Mouse (Mus musculus) cerebellum, postnatal 36 days (tissue): Measurements from ENCODE around the gene Ascc1.
"Not testable (repeated sequence)": the region's sequence is repeated elsewhere in the genome, so short reads cannot be mapped to it uniquely, and the experiment has no call there.

ENCODE experiments used
- DNase-seq, 2 experiments: peaks; one replicate each; pipeline ENCODE4 v3.0.0; 2021 to 2022; ENCODE audit warnings: mixed read lengths in 2 of 2

The Ascc1 gene

DNA sequence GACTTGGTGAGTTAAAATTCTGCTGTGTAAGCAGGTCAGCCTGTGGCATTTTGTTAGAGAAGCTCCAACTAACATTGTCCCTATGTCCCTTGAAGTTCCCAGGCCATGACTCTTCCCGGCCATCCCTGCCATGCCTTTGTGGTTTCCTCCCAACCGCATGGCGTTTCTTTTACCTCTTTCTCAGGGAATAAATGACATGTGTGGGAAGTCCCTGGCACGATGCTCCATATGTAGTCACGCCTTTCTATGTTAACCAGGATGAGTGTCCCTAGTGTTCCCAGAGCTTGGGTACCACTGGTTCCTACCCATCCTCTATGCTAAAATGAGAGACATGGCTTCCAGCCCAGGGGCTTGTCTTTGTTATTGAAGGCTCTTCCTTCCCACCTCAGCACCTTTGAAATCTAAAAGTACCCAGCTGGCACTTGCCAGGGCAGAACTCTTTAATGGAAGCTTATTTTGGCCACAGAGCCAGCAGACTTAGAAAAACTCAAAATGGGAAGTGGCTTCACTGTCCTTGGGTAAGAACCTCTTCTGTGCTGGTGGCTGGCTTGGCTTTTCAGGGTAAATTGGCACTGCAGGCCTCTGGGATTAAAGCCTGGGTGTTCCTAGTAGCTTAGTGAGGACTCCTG, 24.8 kb upstream of the Ascc1 start:
- DNase-seq, result no peak

DNA sequence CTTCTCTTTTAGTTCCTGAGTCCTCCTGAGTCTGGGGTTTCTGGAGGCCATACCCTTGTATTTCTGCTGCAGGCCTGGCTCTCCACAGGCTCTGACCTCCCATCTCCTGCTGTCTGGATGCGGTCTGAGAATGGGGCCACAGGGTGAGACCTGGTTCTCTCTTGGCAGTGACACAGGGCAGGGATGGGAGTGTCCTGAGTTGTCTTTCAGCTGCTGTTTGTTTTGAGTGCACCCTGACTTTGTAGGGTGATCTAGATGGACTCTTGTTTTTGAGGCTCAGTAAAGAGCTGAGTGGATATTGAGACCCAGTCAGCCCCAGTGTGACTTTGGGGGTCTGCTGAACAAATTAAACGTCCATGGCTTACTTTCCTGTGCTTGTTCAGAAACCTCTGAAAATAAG, 24.2 kb upstream of the Ascc1 start:
- no peak for DNase-seq

- no peak for DNase-seq
These were observed 23.5 kb upstream of the Ascc1 start for GRCm38 (mm10) chr10:59978873-59979743.

DNA sequence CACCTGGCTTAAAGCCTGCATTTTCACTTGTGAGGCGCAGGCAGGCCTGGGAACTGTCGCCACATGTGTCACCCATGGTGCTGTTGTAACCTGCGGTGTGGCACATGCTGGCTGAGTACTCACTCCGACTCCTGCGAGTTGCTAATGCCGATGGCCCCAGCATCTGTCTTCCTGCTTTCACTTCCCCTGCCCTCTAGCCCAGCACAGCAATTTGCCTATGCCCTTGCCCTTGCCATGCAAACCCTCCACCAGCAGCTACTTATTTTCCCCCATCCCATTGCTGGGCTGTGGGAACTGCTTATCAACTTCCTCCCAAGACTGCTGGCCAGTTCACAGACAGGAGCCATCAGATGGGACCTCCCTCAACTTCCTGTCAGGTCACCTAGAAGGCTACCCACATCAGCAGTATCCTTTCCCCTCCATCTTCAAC, 21.8 kb upstream of the Ascc1 start:
- DNase-seq, result no peak

DNA sequence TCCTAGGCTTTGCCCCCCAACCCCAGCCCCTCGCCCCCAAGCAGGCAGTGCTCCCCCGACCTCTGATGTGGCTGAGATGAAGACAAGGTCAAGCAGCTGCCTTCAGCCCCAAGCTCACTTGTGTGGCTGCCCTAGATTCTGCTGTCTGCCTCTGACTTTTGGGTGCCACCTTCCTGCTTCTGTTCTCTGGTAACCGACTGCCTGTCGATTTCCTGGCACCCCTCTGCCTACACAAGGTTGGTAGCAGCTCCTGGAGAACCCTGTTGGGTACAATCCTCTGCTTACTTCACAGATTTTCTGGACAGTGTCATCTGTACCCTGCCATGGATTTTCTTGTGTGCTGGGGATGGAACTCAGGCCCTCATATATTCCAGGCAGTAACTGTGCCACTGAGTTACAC, 21.3 kb upstream of the Ascc1 start:
- DNase-seq, result no peak

DNA sequence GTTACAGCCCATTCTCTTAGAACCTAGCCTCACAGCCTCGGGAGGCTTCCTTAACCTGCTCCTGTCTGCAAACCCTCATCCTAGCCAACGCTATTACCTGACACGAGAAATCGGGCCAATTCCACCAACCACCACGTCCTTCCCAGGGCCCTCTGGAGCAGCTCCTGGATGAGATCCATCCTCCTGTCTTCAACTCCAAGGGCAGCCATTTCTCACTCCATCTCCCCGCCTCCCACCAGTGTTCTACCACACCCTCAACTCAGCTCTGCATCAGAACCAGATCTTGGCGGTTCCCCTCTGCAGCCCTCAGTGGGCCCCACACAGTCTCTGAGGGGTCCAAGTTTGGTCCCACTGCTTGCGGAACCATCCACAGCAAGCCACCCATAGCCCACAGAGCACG, 20.8 kb upstream of the Ascc1 start:
- DNase-seq, result no peak

- no peak for DNase-seq
These were observed 20.2 kb upstream of the Ascc1 start for GRCm38 (mm10) chr10:59982379-59982873.

DNA sequence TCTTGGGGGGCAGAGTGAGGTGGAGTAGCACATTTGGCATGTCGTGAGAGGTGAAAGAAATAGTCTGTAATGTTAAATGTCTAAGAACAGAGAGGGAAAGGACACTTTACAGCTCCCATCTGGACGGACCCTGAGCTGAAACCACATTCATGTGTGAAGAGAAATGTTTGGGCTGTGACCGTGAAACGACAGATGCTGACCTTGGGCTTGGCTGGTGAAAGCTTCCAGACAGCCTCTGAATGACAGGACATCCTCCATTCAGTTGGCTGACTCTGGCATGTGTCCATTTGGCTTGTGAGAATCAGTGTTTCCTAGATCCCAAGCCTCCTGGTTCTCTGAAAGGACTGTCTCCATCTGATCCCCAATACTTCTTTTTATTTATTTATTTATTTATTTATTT, 14.6 kb upstream of the Ascc1 start:
- DNase-seq, result no peak

- no peak for DNase-seq
These were observed 12.2 kb upstream of the Ascc1 start for GRCm38 (mm10) chr10:59990393-59990792.

DNA sequence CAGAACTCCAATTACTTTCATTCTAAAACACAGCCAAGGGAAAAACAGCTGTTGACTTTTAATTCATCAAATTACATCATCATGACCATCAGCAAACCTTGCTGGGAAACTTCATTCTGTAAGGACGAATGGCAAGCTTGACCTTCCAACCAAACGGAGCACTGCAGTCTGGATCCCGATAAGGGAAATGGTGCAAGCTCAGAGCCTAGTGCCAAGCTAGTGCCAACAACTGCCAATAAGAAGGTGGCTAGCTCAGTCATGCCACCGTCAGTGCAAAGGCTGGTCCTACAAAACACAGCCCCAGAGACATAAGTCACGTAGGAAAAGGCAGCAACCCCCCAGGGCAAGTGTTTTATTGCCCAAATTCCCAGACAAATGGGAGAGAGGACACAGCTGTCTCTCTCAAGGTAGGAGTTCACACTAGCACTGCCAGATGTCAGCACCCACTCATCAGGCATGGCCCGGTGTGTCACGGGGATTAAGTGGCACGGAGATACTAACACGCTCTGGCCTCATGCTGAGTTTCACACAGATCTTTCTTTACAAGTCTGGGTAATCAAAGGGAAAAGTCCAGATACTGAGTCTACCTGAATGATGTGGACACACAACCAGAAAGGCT, 11.2 kb upstream of the Ascc1 start:
- no peak for DNase-seq

DNA sequence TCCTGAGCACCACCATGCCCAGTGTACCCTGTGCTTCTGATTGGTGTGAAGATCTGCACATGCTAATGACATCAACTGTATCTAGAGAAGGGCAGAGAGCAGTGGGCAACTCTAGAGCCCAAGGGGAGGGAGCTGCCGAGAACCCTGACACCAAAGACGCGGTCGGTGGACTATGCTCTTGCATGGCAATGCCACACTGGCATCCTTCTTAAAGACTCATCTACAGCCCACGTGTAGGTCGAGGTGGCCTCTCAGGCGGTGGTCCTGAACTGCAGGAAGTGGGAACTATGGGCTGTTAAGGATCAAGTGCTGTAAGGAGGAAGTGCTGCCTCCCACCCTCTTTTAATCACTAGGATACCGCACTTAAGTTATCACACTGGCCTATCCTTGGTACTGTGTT, 10.6 kb upstream of the Ascc1 start:
- DNase-seq, result no peak

DNA sequence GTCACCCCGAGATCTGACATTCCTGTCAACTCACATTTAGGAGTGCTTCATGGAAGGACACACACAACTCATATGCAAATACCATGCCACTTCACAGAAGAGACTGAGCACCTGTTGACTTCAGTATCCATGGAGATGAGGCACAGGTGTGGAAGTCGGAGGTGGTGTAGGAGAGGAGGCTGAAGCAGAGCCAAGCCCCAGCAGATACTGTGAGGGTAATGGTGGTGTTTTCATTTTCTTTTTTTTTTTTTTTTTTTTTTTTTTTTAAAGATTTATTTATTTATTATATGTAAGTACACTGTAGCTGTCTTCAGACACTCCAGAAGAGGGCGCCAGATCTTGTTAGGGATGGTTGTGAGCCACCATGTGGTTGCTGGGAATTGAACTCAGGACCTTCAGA, 8.8 kb upstream of the Ascc1 start:
- not testable (repeated sequence) for DNase-seq

DNA sequence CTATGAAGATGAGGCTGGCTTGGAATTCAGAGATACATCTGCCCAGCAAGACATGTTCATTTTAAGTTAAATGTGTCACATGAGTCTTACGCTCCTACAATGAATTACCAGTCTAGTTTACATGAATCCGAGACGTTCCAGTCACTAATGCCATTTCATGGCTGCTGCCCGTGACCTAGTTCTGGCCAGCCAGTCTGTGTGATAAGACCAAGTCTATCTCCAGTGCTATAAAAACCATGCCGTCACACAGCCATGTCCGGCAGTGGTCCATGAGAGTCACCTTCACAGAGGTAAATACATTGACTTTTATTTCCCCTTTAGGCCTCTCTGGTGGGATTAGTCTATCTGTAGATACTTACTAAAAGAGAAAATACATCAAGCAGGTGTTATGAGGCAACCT, 6.7 kb upstream of the Ascc1 start:
- no peak for DNase-seq

DNA sequence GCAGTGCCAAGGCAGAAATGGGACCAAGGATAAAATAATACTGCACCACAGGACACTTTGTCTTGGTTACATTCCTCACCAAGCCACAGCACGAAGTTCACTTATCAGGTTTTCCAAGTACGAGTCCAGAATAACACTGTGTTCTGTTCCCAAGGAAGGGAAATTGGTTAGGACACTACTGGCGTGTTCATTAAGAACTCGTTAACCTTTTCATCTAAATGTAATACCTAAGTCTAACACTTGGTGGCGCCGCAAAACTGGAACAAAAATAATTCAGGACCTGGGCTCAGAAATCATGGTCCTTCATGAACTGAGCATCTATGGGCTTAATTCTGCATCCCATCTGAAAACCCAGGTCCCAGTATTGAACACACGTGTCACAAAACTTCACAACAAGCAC, 5.0 kb upstream of the Ascc1 start:
- DNase-seq, result peak in 1 of 2 experiments; percentile 67

GRCm38 (mm10) chr10:59999057-59999456, 3.5 kb upstream of the Ascc1 start:
- no peak for DNase-seq

DNA sequence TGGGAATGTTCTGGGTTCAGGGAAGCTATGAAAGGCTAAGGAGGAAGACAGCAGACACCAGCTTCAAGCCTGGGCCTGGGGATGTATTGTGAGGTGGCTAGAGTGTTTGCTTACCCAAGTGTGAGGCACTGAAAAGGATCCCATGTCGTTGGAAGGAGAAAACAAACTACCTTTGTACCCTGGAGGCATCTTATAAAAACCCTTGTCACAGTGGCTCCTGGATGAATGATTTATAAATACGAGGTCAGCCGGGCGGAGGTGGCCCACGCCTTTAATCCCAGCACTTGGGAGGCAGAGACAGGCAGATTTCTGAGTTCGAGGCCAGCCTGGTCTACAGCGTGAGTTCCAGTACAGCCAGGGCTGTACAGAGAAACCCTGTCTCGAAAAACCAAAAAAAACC, 942 bp upstream of the Ascc1 start:
- not testable (repeated sequence) for DNase-seq

DNA sequence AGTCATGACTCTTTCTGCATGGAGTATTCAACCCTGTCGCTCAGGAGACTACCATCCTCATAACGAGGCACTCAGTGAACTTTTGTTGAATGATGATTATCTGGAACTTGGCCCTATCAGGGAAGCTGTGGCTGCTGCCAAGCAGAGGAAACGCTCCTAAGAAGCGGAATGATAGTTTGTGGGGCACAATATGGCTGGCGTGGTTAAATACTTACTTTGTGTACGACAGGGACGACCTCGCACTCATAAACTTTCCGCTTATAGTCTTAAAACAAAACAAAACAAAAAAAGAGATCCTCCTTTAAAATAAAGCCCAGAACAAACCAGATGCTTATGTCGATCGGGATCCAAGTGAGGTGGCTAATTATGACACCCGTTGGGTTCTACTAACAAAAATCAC, 402 bp upstream of the Ascc1 start:
- DNase-seq, result no peak

- no peak for DNase-seq
These were observed 678 bp downstream of the Ascc1 start for GRCm38 (mm10) chr10:60003213-60003752.

GRCm38 (mm10) chr10:60003847-60004246, 1.2 kb downstream of the Ascc1 start:
- no peak for DNase-seq

GRCm38 (mm10) chr10:60005264-60005663, 2.7 kb downstream of the Ascc1 start:
- DNase-seq, result no peak

DNA sequence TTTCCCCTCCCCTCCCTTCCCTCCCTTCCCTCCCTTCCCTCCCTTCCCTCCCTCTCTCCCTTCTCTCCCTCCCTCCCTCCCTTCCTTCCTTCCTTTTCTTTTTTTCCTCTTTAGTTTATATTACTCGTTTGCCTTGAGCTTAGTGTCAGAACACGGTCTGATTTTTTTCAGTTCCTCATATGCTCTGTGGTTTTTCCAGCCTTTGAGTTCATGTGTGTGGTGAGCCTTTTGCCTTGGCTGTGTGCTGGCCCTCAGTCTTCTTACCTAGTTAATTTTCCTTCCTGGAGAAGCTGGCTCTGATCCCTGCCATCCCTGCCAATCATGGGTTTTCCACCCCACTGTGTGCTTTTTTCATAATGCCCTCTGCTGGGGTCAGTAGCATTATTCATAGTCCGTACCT, 6.5 kb downstream of the Ascc1 start:
- DNase-seq, result no peak

DNA sequence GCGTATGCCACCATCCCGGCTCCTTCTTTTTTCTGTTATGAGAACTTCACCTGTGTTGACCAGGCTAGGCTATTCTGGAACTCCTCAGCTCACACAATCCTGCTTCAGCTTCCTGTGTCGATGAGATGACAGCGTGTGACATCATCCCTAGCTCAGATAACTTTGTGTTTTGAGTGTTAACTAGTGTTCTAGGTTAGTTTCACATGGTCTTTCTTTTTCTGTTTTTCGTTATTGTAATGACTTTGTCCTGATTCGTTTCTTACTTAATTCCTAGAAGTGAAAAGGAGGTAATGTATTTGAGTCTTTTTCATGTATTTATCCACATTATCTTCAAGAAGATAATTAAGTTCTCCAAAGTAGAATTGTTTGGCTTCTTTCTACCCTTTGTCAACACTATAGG, 13.6 kb downstream of the Ascc1 start:
- no peak for DNase-seq

DNA sequence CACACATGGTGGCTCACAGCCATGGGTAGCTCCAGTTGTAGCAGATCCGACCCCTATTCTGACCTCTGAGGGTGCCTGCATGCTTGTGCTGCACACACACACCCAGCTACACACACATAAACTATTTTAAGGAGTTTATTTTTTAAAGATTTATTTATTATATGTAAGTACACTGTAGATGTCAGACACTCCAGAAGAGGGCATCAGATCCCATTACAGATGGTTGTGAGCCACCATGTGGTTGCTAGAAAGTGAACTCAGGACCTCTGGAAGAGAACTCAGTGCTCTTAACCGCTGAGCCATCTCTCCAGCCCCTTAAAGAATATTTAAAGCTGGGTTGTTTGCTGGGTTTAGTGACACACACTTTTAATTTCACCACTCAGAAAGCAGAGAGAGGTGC, 16.7 kb downstream of the Ascc1 start:
- DNase-seq, result no peak

GRCm38 (mm10) chr10:60023751-60024150, 21.1 kb downstream of the Ascc1 start:
- no peak for DNase-seq
